Mouse (Mus musculus) liver, embryonic 12.5 days (tissue): ENCODE measurements at regions not wholly inside any gene's neighbourhood (a gene's known extent, or its start where the extent isn't known, plus 50 kb on each side); places are given as distances from the start of the nearest gene placed in this dataset.
A peak's percentile ranks its signal among the peaks of the same experiment; 100 is the strongest.

Experiments
- ATAC-seq: fragments of 200-750 bp; cut with Nextera tagmentation; 2 replicates; pipeline ENCODE4 v1.8.0; 2017; ENCODE audit warnings: moderate number of reproducible peaks, mild to moderate bottlenecking, moderate library complexity
- H3K27ac ChIP-seq: fragments of 300-500 bp; sonication (generic); 2 replicates; pipeline ENCODE4 v1.5.1; 2016; ENCODE audit warnings: mild to moderate bottlenecking
- H3K27me3 ChIP-seq: fragments of 300-500 bp; sonication (generic); replicated peaks from 2 replicates; pipeline ENCODE4 v1.6.1; 2016; ENCODE audit warnings: mild to moderate bottlenecking, moderate library complexity
- H3K36me3 ChIP-seq: fragments of 300-500 bp; sonication (generic); 2 replicates; pipeline ENCODE4 v1.6.1; 2016; ENCODE audit warnings: mild to moderate bottlenecking, moderate library complexity
- H3K4me1 ChIP-seq: fragments of 300-500 bp; sonication (generic); 2 replicates; pipeline ENCODE4 v1.6.1; 2016
- H3K4me2 ChIP-seq: fragments of 300-500 bp; sonication (generic); 2 replicates; pipeline ENCODE4 v1.6.1; 2016; ENCODE audit warnings: mild to moderate bottlenecking, moderate library complexity
- H3K4me3 ChIP-seq: fragments of 300-500 bp; sonication (generic); 2 replicates; pipeline ENCODE4 v1.5.1; 2016; ENCODE audit warnings: mild to moderate bottlenecking, moderate library complexity
- H3K9ac ChIP-seq: fragments of 300-500 bp; sonication (generic); 2 replicates; pipeline ENCODE4 v1.6.1; 2016; ENCODE audit warnings: mild to moderate bottlenecking, moderate library complexity
- H3K9me3 ChIP-seq: fragments of 300-500 bp; sonication (generic); replicated peaks from 2 replicates; pipeline ENCODE4 v1.6.1; 2016; ENCODE audit warnings: mild to moderate bottlenecking, moderate library complexity
- WGBS: fragments of 180-500 bp; shearing (Covaris S2); methylation state at CpG from one replicate; pipeline ENCODE4 v1.1.7; 2016; ENCODE audit not compliant: insufficient replicate concordance; 5-methylcytosine and 5-hydroxymethylcytosine counted together

- no peaks in the 10 kb centered on the region for H3K36me3 ChIP-seq
- WGBS, result 0% methylated on average over 1 of the region's 1 CpGs
- H3K9me3 ChIP-seq, result no peaks in the 10 kb centered on the region
- H3K27ac ChIP-seq, result no peak overlapping the region
- H3K4me1 ChIP-seq, result no peaks in the 10 kb centered on the region
- no peak overlapping the region for H3K4me3 ChIP-seq
- H3K9ac ChIP-seq, result no peak overlapping the region
- H3K4me2 ChIP-seq, result no peak overlapping the region
- no peaks in the 10 kb centered on the region for H3K27me3 ChIP-seq
- ATAC-seq, result no peak
Observed at GRCm38 (mm10) chr4:125289709-125290108, 162.1 kb upstream of the Zc3h12a start.

GRCm38 (mm10) chr4:125289031-125289449 lies 161.4 kb upstream of the Zc3h12a start:
- H3K27me3 ChIP-seq, result no peaks in the 10 kb centered on the region
- H3K36me3 ChIP-seq, result no peaks in the 10 kb centered on the region
- 66% methylated on average over 6 of the region's 6 CpGs for WGBS
- H3K4me1 ChIP-seq, result no peaks in the 10 kb centered on the region
- H3K27ac ChIP-seq, result no peak overlapping the region
- no peak overlapping the region for H3K4me3 ChIP-seq
- H3K9me3 ChIP-seq, result no peaks in the 10 kb centered on the region
- no peak overlapping the region for H3K4me2 ChIP-seq
- ATAC-seq, result no peak
- H3K9ac ChIP-seq, result no peak overlapping the region

GRCm38 (mm10) chr4:125282974-125283319 lies 155.3 kb upstream of the Zc3h12a start:
- Histone ChIP-seq H3K27me3 (peaks cover 6% of the 10 kb centered on the region), H3K27ac (no peak overlapping the region), H3K36me3 (no peaks in the 10 kb centered on the region), H3K4me3 (no peak overlapping the region), H3K9me3 (no peaks in the 10 kb centered on the region), H3K4me2 (no peak overlapping the region), H3K4me1 (no peaks in the 10 kb centered on the region), H3K9ac (no peak overlapping the region)
- no peak for ATAC-seq
- WGBS, result 27% methylated on average over 8 of the region's 8 CpGs

GRCm38 (mm10) chr4:125282154-125282973 lies 154.7 kb upstream of the Zc3h12a start:
- Histone ChIP-seq H3K27ac (no peak overlapping the region), H3K4me1 (no peaks in the 10 kb centered on the region), H3K9ac (no peak overlapping the region), H3K4me3 (no peak overlapping the region), H3K4me2 (no peak overlapping the region), H3K36me3 (no peaks in the 10 kb centered on the region), H3K27me3 (peaks cover 12% of the 10 kb centered on the region), H3K9me3 (no peaks in the 10 kb centered on the region)
- ATAC-seq, result 0 out of 2 replicates have a peak, but pooled peaks have one; percentile 24
- 13% methylated on average over 21 of the region's 21 CpGs for WGBS

GRCm38 (mm10) chr4:125279165-125279564 lies 151.5 kb upstream of the Zc3h12a start:
- Histone ChIP-seq H3K27me3 (peaks cover 44% of the 10 kb centered on the region), H3K36me3 (no peaks in the 10 kb centered on the region), H3K4me2 (no peak overlapping the region), H3K4me1 (no peaks in the 10 kb centered on the region), H3K9ac (no peak overlapping the region), H3K4me3 (no peak overlapping the region), H3K9me3 (no peaks in the 10 kb centered on the region), H3K27ac (no peak overlapping the region)
- WGBS, result 51% methylated on average over 7 of the region's 7 CpGs
- no peak for ATAC-seq

GRCm38 (mm10) chr4:125276861-125277260 lies 149.2 kb upstream of the Zc3h12a start:
- Histone ChIP-seq H3K27ac (no peak overlapping the region), H3K4me2 (no peak overlapping the region), H3K4me1 (no peaks in the 10 kb centered on the region), H3K9me3 (no peaks in the 10 kb centered on the region), H3K27me3 (peaks cover 59% of the 10 kb centered on the region), H3K4me3 (no peak overlapping the region), H3K36me3 (no peaks in the 10 kb centered on the region), H3K9ac (no peak overlapping the region)
- ATAC-seq, result no peak
- WGBS, result 48% methylated on average over 6 of the region's 6 CpGs

GRCm38 (mm10) chr4:125275259-125275658 lies 147.6 kb upstream of the Zc3h12a start:
- Histone ChIP-seq H3K9ac (no peak overlapping the region), H3K27ac (no peak overlapping the region), H3K4me1 (no peaks in the 10 kb centered on the region), H3K4me3 (no peak overlapping the region), H3K9me3 (no peaks in the 10 kb centered on the region), H3K27me3 (peaks cover 59% of the 10 kb centered on the region), H3K4me2 (no peak overlapping the region), H3K36me3 (no peaks in the 10 kb centered on the region)
- ATAC-seq, result no peak
- 5% methylated on average over 13 of the region's 13 CpGs for WGBS

GRCm38 (mm10) chr4:125270951-125271350 lies 143.3 kb upstream of the Zc3h12a start:
- 71% methylated on average over 14 of the region's 14 CpGs for WGBS
- no peak overlapping the region for H3K4me3 ChIP-seq
- no peaks in the 10 kb centered on the region for H3K9me3 ChIP-seq
- H3K4me2 ChIP-seq, result no peak overlapping the region
- peaks cover 34% of the 10 kb centered on the region for H3K27me3 ChIP-seq
- ATAC-seq, result no peak
- H3K36me3 ChIP-seq, result no peaks in the 10 kb centered on the region
- H3K27ac ChIP-seq, result no peak overlapping the region
- H3K9ac ChIP-seq, result no peak overlapping the region
- H3K4me1 ChIP-seq, result no peaks in the 10 kb centered on the region

- Histone ChIP-seq H3K27ac (no peak overlapping the region), H3K9ac (no peak overlapping the region), H3K4me2 (no peak overlapping the region), H3K27me3 (peaks cover 6% of the 10 kb centered on the region; the same call in 1 of the 2 replicates), H3K4me3 (no peak overlapping the region), H3K4me1 (no peaks in the 10 kb centered on the region), H3K9me3 (no peaks in the 10 kb centered on the region), H3K36me3 (no peaks in the 10 kb centered on the region)
- ATAC-seq, result no peak
- 59% methylated on average over 1 of the region's 1 CpGs for whole genome bisulfite sequencing
Observed at GRCm38 (mm10) chr4:125266212-125266611, 138.6 kb upstream of the Zc3h12a start.

GRCm38 (mm10) chr4:125265575-125265974 lies 137.9 kb upstream of the Zc3h12a start:
- no peak overlapping the region for H3K4me3 ChIP-seq
- no peak for ATAC-seq
- 12% methylated on average over 5 of the region's 5 CpGs for WGBS
- no peaks in the 10 kb centered on the region for H3K4me1 ChIP-seq
- H3K4me2 ChIP-seq, result no peak overlapping the region
- H3K9ac ChIP-seq, result no peak overlapping the region
- no peak overlapping the region for H3K27ac ChIP-seq
- no peaks in the 10 kb centered on the region for H3K36me3 ChIP-seq
- H3K9me3 ChIP-seq, result no peaks in the 10 kb centered on the region
- peaks cover 6% of the 10 kb centered on the region; the same call in 1 of the 2 replicates for H3K27me3 ChIP-seq

- H3K4me1 ChIP-seq, result no peaks in the 10 kb centered on the region
- no peak for ATAC-seq
- no peak overlapping the region for H3K27ac ChIP-seq
- no peak overlapping the region for H3K4me3 ChIP-seq
- 35% methylated on average over 7 of the region's 7 CpGs for WGBS
- no peaks in the 10 kb centered on the region for H3K36me3 ChIP-seq
- H3K9ac ChIP-seq, result no peak overlapping the region
- no peak overlapping the region for H3K4me2 ChIP-seq
- no peaks in the 10 kb centered on the region for H3K9me3 ChIP-seq
- peaks cover 6% of the 10 kb centered on the region; the same call in 1 of the 2 replicates for H3K27me3 ChIP-seq
Observed at GRCm38 (mm10) chr4:125265065-125265464, 137.4 kb upstream of the Zc3h12a start.

- Histone ChIP-seq H3K27me3 (0 out of 2 replicates have a peak, but pooled peaks cover 9% of the 10 kb centered on the region), H3K9ac (no peak overlapping the region), H3K9me3 (no peaks in the 10 kb centered on the region), H3K27ac (no peak overlapping the region), H3K4me1 (no peaks in the 10 kb centered on the region), H3K36me3 (no peaks in the 10 kb centered on the region), H3K4me2 (no peak overlapping the region), H3K4me3 (no peak overlapping the region)
- no peak for ATAC-seq
- 64% methylated on average over 8 of the region's 8 CpGs for WGBS
Observed at GRCm38 (mm10) chr4:125261547-125261946, 133.9 kb upstream of the Zc3h12a start.
